Mouse (Mus musculus): ENCODE measurements around the gene Oprl1. TPM values are rescaled to one million over a fixed set of nuclear protein-coding genes. Genes with fewer than 3 reads are reported as not detected.

Gene Oprl1
- 102 and 108 TPM in 2 replicates for polyA plus RNA-seq (2014; fragmentation: Nextera tagmentation; extraction: Ambion mirVana)

- H3K9me3 ChIP-seq (ENCODE audit: control insufficient read depth, low read length): no peaks in the 10 kb centered on the region
- H3K4me1 ChIP-seq (replicated peaks; ENCODE audit: control insufficient read depth, insufficient read depth, low read length): peaks cover 36% of the 10 kb centered on the region
- peaks cover 15% of the 10 kb centered on the region for H3K36me3 ChIP-seq (replicated peaks; ENCODE audit: control insufficient read depth, insufficient read depth)
- H3K9ac ChIP-seq: peak within 1 kb of the TSS; percentile 75
- no peaks in the 10 kb centered on the region for H3K27me3 ChIP-seq (ENCODE audit: control insufficient read depth, insufficient read depth, low read length)
- 2% methylated on average over 7 of the region's 7 CpGs for WGBS
- peak; percentile 74 for DNase-seq (ENCODE audit: low spot score)
- peak within 1 kb of the TSS; percentile 53 for H3K4me3 ChIP-seq (replicated peaks; ENCODE audit: low read length)
- peak within 1 kb of the TSS; percentile 97 for H3K27ac ChIP-seq
- peak within 1 kb of the TSS; percentile 83 for H3K4me2 ChIP-seq (replicated peaks)
- ATAC-seq (ENCODE audit: low FRiP score): peak; percentile 76
These were observed at the start of gene Oprl1 for GRCm38 (mm10) chr2:181714903-181715326. Gene Oprl1, plus strand, starts transcription at chr2:181715016.

- 3% methylated on average over 56 of the region's 56 CpGs for WGBS
- Histone ChIP-seq H3K4me1 (replicated peaks; ENCODE audit: control insufficient read depth, insufficient read depth, low read length) (peaks cover 17% of the 10 kb centered on the region), H3K4me2 (replicated peaks) (peak overlapping the region; percentile 63), H3K27ac (no peak overlapping the region), H3K27me3 (ENCODE audit: control insufficient read depth, insufficient read depth, low read length) (peaks cover 54% of the 10 kb centered on the region), H3K9ac (peak overlapping the region; percentile 56), H3K4me3 (replicated peaks; ENCODE audit: low read length) (peak overlapping the region; percentile 38), H3K9me3 (ENCODE audit: control insufficient read depth, low read length) (no peaks in the 10 kb centered on the region), H3K36me3 (replicated peaks; ENCODE audit: control insufficient read depth, insufficient read depth) (no peaks in the 10 kb centered on the region)
- ATAC-seq (ENCODE audit: low FRiP score): peak; percentile 14; the same call in 1 of the 2 replicates
- DNase-seq (ENCODE audit: low spot score): no peak
These were observed 44.4 kb upstream of the Oprl1 start for GRCm38 (mm10) chr2:181670285-181670912.

GRCm38 (mm10) chr2:181670913-181671311, 43.9 kb upstream of the Oprl1 start:
- Histone ChIP-seq H3K4me1 (replicated peaks; ENCODE audit: control insufficient read depth, insufficient read depth, low read length) (peaks cover 22% of the 10 kb centered on the region), H3K4me2 (replicated peaks) (peak overlapping the region; percentile 63), H3K27me3 (ENCODE audit: control insufficient read depth, insufficient read depth, low read length) (peaks cover 54% of the 10 kb centered on the region), H3K4me3 (replicated peaks; ENCODE audit: low read length) (peak overlapping the region; percentile 38), H3K36me3 (replicated peaks; ENCODE audit: control insufficient read depth, insufficient read depth) (no peaks in the 10 kb centered on the region), H3K9ac (peak overlapping the region; percentile 56), H3K27ac (peak overlapping the region; percentile 47), H3K9me3 (ENCODE audit: control insufficient read depth, low read length) (no peaks in the 10 kb centered on the region)
- DNase-seq (ENCODE audit: low spot score): no peak
- no peak for ATAC-seq (ENCODE audit: low FRiP score)
- WGBS: 2% methylated on average over 41 of the region's 41 CpGs

- H3K27ac ChIP-seq: peak within 1 kb of the TSS; percentile 47
These were observed 43.5 kb upstream of the Oprl1 start, which contains the start of gene Sox18 for GRCm38 (mm10) chr2:181671326-181671725. Gene Sox18, minus strand, starts transcription at chr2:181671640.

GRCm38 (mm10) chr2:181671984-181672383, 42.8 kb upstream of the Oprl1 start:
- H3K4me2 ChIP-seq (replicated peaks): peak overlapping the region; percentile 63
- DNase-seq (ENCODE audit: low spot score): no peak
- no peak overlapping the region for H3K27ac ChIP-seq
- no peak overlapping the region for H3K9ac ChIP-seq
- ATAC-seq (ENCODE audit: low FRiP score): no peak
- H3K4me3 ChIP-seq (replicated peaks; ENCODE audit: low read length): peak overlapping the region; percentile 38; the same call in 1 of the 2 replicates
- H3K9me3 ChIP-seq (ENCODE audit: control insufficient read depth, low read length): no peaks in the 10 kb centered on the region
- H3K27me3 ChIP-seq (ENCODE audit: control insufficient read depth, insufficient read depth, low read length): peaks cover 54% of the 10 kb centered on the region
- H3K36me3 ChIP-seq (replicated peaks; ENCODE audit: control insufficient read depth, insufficient read depth): no peaks in the 10 kb centered on the region
- H3K4me1 ChIP-seq (replicated peaks; ENCODE audit: control insufficient read depth, insufficient read depth, low read length): peaks cover 28% of the 10 kb centered on the region
- WGBS: 26% methylated on average over 7 of the region's 7 CpGs

More at GRCm38 (mm10) chr2:181671326-181671725, 43.5 kb upstream of the Oprl1 start, which contains the start of gene Sox18:
- Histone ChIP-seq H3K4me3 (replicated peaks; ENCODE audit: low read length) (peak within 1 kb of the TSS; percentile 38), H3K36me3 (replicated peaks; ENCODE audit: control insufficient read depth, insufficient read depth) (no peaks in the 10 kb centered on the region), H3K9ac (peak within 1 kb of the TSS; percentile 56), H3K27me3 (ENCODE audit: control insufficient read depth, insufficient read depth, low read length) (peaks cover 54% of the 10 kb centered on the region), H3K9me3 (ENCODE audit: control insufficient read depth, low read length) (no peaks in the 10 kb centered on the region), H3K4me2 (replicated peaks) (peak within 1 kb of the TSS; percentile 63), H3K4me1 (replicated peaks; ENCODE audit: control insufficient read depth, insufficient read depth, low read length) (peaks cover 27% of the 10 kb centered on the region)
- DNase-seq (ENCODE audit: low spot score) (no peak), ATAC-seq (ENCODE audit: low FRiP score) (0 out of 2 replicates have a peak, but pooled peaks have one; percentile 26)
- WGBS: under 1% methylated on average over 41 of the region's 43 CpGs

- ATAC-seq (ENCODE audit: low FRiP score) (no peak), DNase-seq (ENCODE audit: low spot score) (no peak)
- Histone ChIP-seq H3K9ac (no peak overlapping the region), H3K27ac (no peak overlapping the region), H3K27me3 (ENCODE audit: control insufficient read depth, insufficient read depth, low read length) (peaks cover 47% of the 10 kb centered on the region), H3K36me3 (replicated peaks; ENCODE audit: control insufficient read depth, insufficient read depth) (no peaks in the 10 kb centered on the region), H3K4me1 (replicated peaks; ENCODE audit: control insufficient read depth, insufficient read depth, low read length) (peaks cover 28% of the 10 kb centered on the region), H3K9me3 (ENCODE audit: control insufficient read depth, low read length) (no peaks in the 10 kb centered on the region), H3K4me2 (replicated peaks) (no peak overlapping the region), H3K4me3 (replicated peaks; ENCODE audit: low read length) (no peak overlapping the region)
- WGBS: 42% methylated on average over 1 of the region's 1 CpGs
These were observed 41.3 kb upstream of the Oprl1 start for GRCm38 (mm10) chr2:181673501-181673900.

GRCm38 (mm10) chr2:181674934-181675333, 39.9 kb upstream of the Oprl1 start:
- peaks cover 33% of the 10 kb centered on the region for H3K27me3 ChIP-seq (ENCODE audit: control insufficient read depth, insufficient read depth, low read length)
- peak overlapping the region; percentile 22; the same call in 1 of the 2 replicates for H3K27ac ChIP-seq
- H3K4me2 ChIP-seq (replicated peaks): no peak overlapping the region
- no peak for ATAC-seq (ENCODE audit: low FRiP score)
- no peaks in the 10 kb centered on the region for H3K9me3 ChIP-seq (ENCODE audit: control insufficient read depth, low read length)
- DNase-seq (ENCODE audit: low spot score): no peak
- H3K9ac ChIP-seq: no peak overlapping the region
- no peak overlapping the region for H3K4me3 ChIP-seq (replicated peaks; ENCODE audit: low read length)
- peaks cover 28% of the 10 kb centered on the region for H3K4me1 ChIP-seq (replicated peaks; ENCODE audit: control insufficient read depth, insufficient read depth, low read length)
- WGBS: 76% methylated on average over 4 of the region's 4 CpGs
- no peaks in the 10 kb centered on the region for H3K36me3 ChIP-seq (replicated peaks; ENCODE audit: control insufficient read depth, insufficient read depth)

- Histone ChIP-seq H3K27ac (peak overlapping the region; percentile 59), H3K27me3 (ENCODE audit: control insufficient read depth, insufficient read depth, low read length) (peaks cover 27% of the 10 kb centered on the region), H3K4me2 (replicated peaks) (peak overlapping the region; percentile 44), H3K36me3 (replicated peaks; ENCODE audit: control insufficient read depth, insufficient read depth) (no peaks in the 10 kb centered on the region), H3K9me3 (ENCODE audit: control insufficient read depth, low read length) (no peaks in the 10 kb centered on the region), H3K9ac (peak overlapping the region; percentile 5; the same call in 1 of the 2 replicates), H3K4me3 (replicated peaks; ENCODE audit: low read length) (no peak overlapping the region), H3K4me1 (replicated peaks; ENCODE audit: control insufficient read depth, insufficient read depth, low read length) (peaks cover 23% of the 10 kb centered on the region)
- 3% methylated on average over 14 of the region's 14 CpGs for WGBS
- ATAC-seq (ENCODE audit: low FRiP score) (no peak), DNase-seq (ENCODE audit: low spot score) (peak; percentile 46)
These were observed 39.4 kb upstream of the Oprl1 start for GRCm38 (mm10) chr2:181675454-181675853.

- WGBS: 29% methylated on average over 2 of the region's 2 CpGs
- Histone ChIP-seq H3K4me3 (replicated peaks; ENCODE audit: low read length) (no peak overlapping the region), H3K27me3 (ENCODE audit: control insufficient read depth, insufficient read depth, low read length) (peaks cover 18% of the 10 kb centered on the region), H3K4me2 (replicated peaks) (no peak overlapping the region), H3K9me3 (ENCODE audit: control insufficient read depth, low read length) (no peaks in the 10 kb centered on the region), H3K36me3 (replicated peaks; ENCODE audit: control insufficient read depth, insufficient read depth) (no peaks in the 10 kb centered on the region), H3K9ac (peak overlapping the region; percentile 24; the same call in 1 of the 2 replicates), H3K4me1 (replicated peaks; ENCODE audit: control insufficient read depth, insufficient read depth, low read length) (peaks cover 22% of the 10 kb centered on the region), H3K27ac (peak overlapping the region; percentile 59)
- ATAC-seq (ENCODE audit: low FRiP score): no peak
- peak; percentile 39 for DNase-seq (ENCODE audit: low spot score)
These were observed 38.4 kb upstream of the Oprl1 start for GRCm38 (mm10) chr2:181676424-181676823.

Data from hindbrain, embryonic 14.5 days (tissue).